ENCODE assay signal across 8 mouse cellular contexts in genomic region chr7:44983944-44984832, GRCm38 (mm10). TPM values are rescaled to one million over a fixed set of nuclear protein-coding genes. Genes with fewer than 3 reads are reported as not detected.
DNase-seq lines count a peak whose midpoint lies in the region; ATAC-seq and TF ChIP-seq lines count a peak whose summit lies in the region.

No protein-coding gene starts in this region.

- 86% methylated on average over 7 of the region's 7 CpGs for WGBS in hindbrain, embryonic 11.5 days
- WGBS in liver, postnatal 0 days (ENCODE audit: insufficient replicate concordance) = 75% methylated on average over 7 of the region's 7 CpGs

- no peak for ATAC-seq in hindbrain, embryonic 11.5 days (ENCODE audit: low FRiP score)
- ATAC-seq in liver, postnatal 0 days = no peak

- peak overlapping the region; percentile 51 for H3K27ac ChIP-seq in ES-Bruce4 (ENCODE audit: insufficient read depth, low read length)
- no peak overlapping the region for H3K27ac ChIP-seq in hindbrain, embryonic 11.5 days (ENCODE audit: low read depth, low read length)
- no peak overlapping the region; the same call in 1 of the 2 replicates for H3K27ac ChIP-seq in liver, postnatal 0 days (ENCODE audit: low read depth)

- peak overlapping the region; percentile 6; the same call in 1 of the 2 replicates for H3K4me3 ChIP-seq in ES-Bruce4 (ENCODE audit: low read depth, low read length)
- H3K4me3 ChIP-seq in hindbrain, embryonic 11.5 days (ENCODE audit: low read depth, low read length) = peak overlapping the region; percentile 97; the same call in 1 of the 2 replicates
- no peak overlapping the region for H3K4me3 ChIP-seq in liver, postnatal 0 days (ENCODE audit: low read depth, low read length)

- DNase-seq in gastrocnemius, postnatal 14 days = peak; percentile 33
- DNase-seq in gastrocnemius, postnatal 10 days = no peak
- DNase-seq in hindbrain, embryonic 11.5 days (ENCODE audit: low spot score) = no peak
- DNase-seq in liver, postnatal 0 days = no peak
- no peak for DNase-seq in frontal cortex, postnatal 14 days (ENCODE audit: low spot score in 2 of 2)
- no peak for DNase-seq in layer of hippocampus, postnatal 14 days (ENCODE audit: low spot score in 2 of 2)
- no peak for DNase-seq in urinary bladder, postnatal 10 days (ENCODE audit: low spot score)

- no peaks in the 10 kb centered on the region for H3K9me3 ChIP-seq in ES-Bruce4 (replicated peaks; ENCODE audit: control insufficient read depth, insufficient read depth, low read length, poor library complexity, severe bottlenecking)
- H3K9me3 ChIP-seq in hindbrain, embryonic 11.5 days (ENCODE audit: control insufficient read depth, low read length) = no peaks in the 10 kb centered on the region
- no peaks in the 10 kb centered on the region for H3K9me3 ChIP-seq in liver, postnatal 0 days (ENCODE audit: low read length)

- no peaks in the 10 kb centered on the region for H3K27me3 ChIP-seq in ES-Bruce4 (ENCODE audit: control insufficient read depth, insufficient read depth, low read length, poor library complexity, severe bottlenecking)
- H3K27me3 ChIP-seq in hindbrain, embryonic 11.5 days (ENCODE audit: control insufficient read depth, insufficient read depth, low read length) = no peaks in the 10 kb centered on the region
- no peaks in the 10 kb centered on the region for H3K27me3 ChIP-seq in liver, postnatal 0 days (ENCODE audit: insufficient read depth, low read length)

- H3K4me2 ChIP-seq in hindbrain, embryonic 11.5 days (replicated peaks; ENCODE audit: low read depth, low read length) = peak overlapping the region; percentile 65
- H3K4me2 ChIP-seq in liver, postnatal 0 days (ENCODE audit: low read depth, low read length) = 0 out of 2 replicates have a peak overlapping the region, but pooled peaks have one; percentile 97

- no peak for TF ChIP-seq CTCF in ES-Bruce4 (IDR thresholded peaks at IDR 0.05; ENCODE audit: low read depth, low read length)
- TF ChIP-seq CTCF in liver, postnatal 0 days (IDR thresholded peaks at IDR 0.05; ENCODE audit: low read depth) = no peak; the same call in 1 of the 2 replicates

- no peak for TF ChIP-seq EP300 in ES-Bruce4 (IDR thresholded peaks at IDR 0.05; ENCODE audit: insufficient read depth, low read depth, low read length)
- no peak for TF ChIP-seq EP300 in liver, postnatal 0 days (IDR thresholded peaks at IDR 0.05; ENCODE audit: low read depth)

- H3K4me1 ChIP-seq in ES-Bruce4 (ENCODE audit: control insufficient read depth, insufficient read depth, low read length) = peaks cover 6% of the 10 kb centered on the region
- peaks cover 3% of the 10 kb centered on the region; the same call in 1 of the 2 replicates for H3K4me1 ChIP-seq in hindbrain, embryonic 11.5 days (replicated peaks; ENCODE audit: control insufficient read depth, insufficient read depth, low read length)
- H3K4me1 ChIP-seq in liver, postnatal 0 days (ENCODE audit: insufficient read depth) = peaks cover 19% of the 10 kb centered on the region

- peak overlapping the region; percentile 99 for H3K9ac ChIP-seq in ES-Bruce4 (ENCODE audit: low read depth, poor library complexity, severe bottlenecking)
- no peak overlapping the region for H3K9ac ChIP-seq in hindbrain, embryonic 11.5 days (ENCODE audit: low read depth, low read length)
- H3K9ac ChIP-seq in liver, postnatal 0 days (replicated peaks) = no peak overlapping the region

- peaks cover 32% of the 10 kb centered on the region for H3K36me3 ChIP-seq in ES-Bruce4 (ENCODE audit: control insufficient read depth, insufficient read depth, low read length, poor library complexity, severe bottlenecking)
- H3K36me3 ChIP-seq in hindbrain, embryonic 11.5 days (ENCODE audit: control insufficient read depth, insufficient read depth, low read length) = peaks cover 22% of the 10 kb centered on the region
- H3K36me3 ChIP-seq in liver, postnatal 0 days (replicated peaks; ENCODE audit: insufficient read depth, low read length) = peaks cover 29% of the 10 kb centered on the region

- no peak for TF ChIP-seq POLR2A in ES-Bruce4 (IDR thresholded peaks at IDR 0.05; ENCODE audit: insufficient read depth, low read length)

- intact Hi-C loops in gastrocnemius, postnatal 14 days (cut with DNase I; ENCODE audit: low total_unique reads) = no loop called here

RNA-seq across cellular contexts. Expression of gene Prmt1, which starts 2.2 kb away (rescaled TPM):
- total RNA-seq in gastrocnemius, postnatal 14 days (2021) = 100 to 1,000 TPM; 144 to 227 TPM
- 100 to 1,000 TPM; 267 to 271 TPM for total RNA-seq in gastrocnemius, postnatal 10 days (2021)
- 461 and 485 TPM in 2 replicates for polyA plus RNA-seq in ES-Bruce4 (2011; ENCODE audit: insufficient read depth, insufficient read length, low read depth, missing spikeins)
- polyA plus RNA-seq in hindbrain, embryonic 11.5 days (2014; fragmentation: Nextera tagmentation; extraction: Ambion mirVana) = 249 and 259 TPM in 2 replicates
- polyA plus RNA-seq in liver, postnatal 0 days (2015; fragmentation: Nextera tagmentation; extraction: Ambion mirVana) = 73.2 and 76.8 TPM in 2 replicates
- 100 to 1,000 TPM; 163 to 195 TPM for total RNA-seq in layer of hippocampus, postnatal 14 days (2021)

RNA-seq across cellular contexts. Expression of gene Cpt1c, which starts 9.5 kb away (rescaled TPM):
- total RNA-seq in gastrocnemius, postnatal 14 days (2021) = 1 to 10 TPM; 2.3 to 2.7 TPM
- total RNA-seq in gastrocnemius, postnatal 10 days (2021) = 1 to 10 TPM; 4.4 to 5.7 TPM
- 73.3 and 84.5 TPM in 2 replicates for polyA plus RNA-seq in ES-Bruce4 (2011; ENCODE audit: insufficient read depth, insufficient read length, low read depth, missing spikeins)
- 23.4 and 23.5 TPM in 2 replicates for polyA plus RNA-seq in hindbrain, embryonic 11.5 days (2014; fragmentation: Nextera tagmentation; extraction: Ambion mirVana)
- 0.98 and 1.1 TPM in 2 replicates for polyA plus RNA-seq in liver, postnatal 0 days (2015; fragmentation: Nextera tagmentation; extraction: Ambion mirVana)
- 100 to 1,000 TPM; 115 to 116 TPM for total RNA-seq in layer of hippocampus, postnatal 14 days (2021)

RNA-seq across cellular contexts. Expression of gene Irf3, which starts 13.3 kb away (rescaled TPM):
- total RNA-seq in gastrocnemius, postnatal 14 days (2021) = 10 to 100 TPM; 20.0 to 22.2 TPM
- 10 to 100 TPM; 26.5 to 35.8 TPM for total RNA-seq in gastrocnemius, postnatal 10 days (2021)
- 56.1 and 57.5 TPM in 2 replicates for polyA plus RNA-seq in ES-Bruce4 (2011; ENCODE audit: insufficient read depth, insufficient read length, low read depth, missing spikeins)
- polyA plus RNA-seq in hindbrain, embryonic 11.5 days (2014; fragmentation: Nextera tagmentation; extraction: Ambion mirVana) = 59.6 and 63.9 TPM in 2 replicates
- polyA plus RNA-seq in liver, postnatal 0 days (2015; fragmentation: Nextera tagmentation; extraction: Ambion mirVana) = 35.9 and 38.0 TPM in 2 replicates
- total RNA-seq in layer of hippocampus, postnatal 14 days (2021) = 10 to 100 TPM; 33.8 to 46.5 TPM

RNA-seq across cellular contexts. Expression of gene Bcl2l12, which starts 14.3 kb away (rescaled TPM):
- total RNA-seq in gastrocnemius, postnatal 14 days (2021) = 10 to 100 TPM in 1 of 2 experiments, 1 to 10 TPM in 1; 10.0 to 10.6 TPM
- total RNA-seq in gastrocnemius, postnatal 10 days (2021) = 10 to 100 TPM; 10.8 to 14.0 TPM
- 41.9 and 46.8 TPM in 2 replicates for polyA plus RNA-seq in ES-Bruce4 (2011; ENCODE audit: insufficient read depth, insufficient read length, low read depth, missing spikeins)
- 54.2 and 56.8 TPM in 2 replicates for polyA plus RNA-seq in hindbrain, embryonic 11.5 days (2014; fragmentation: Nextera tagmentation; extraction: Ambion mirVana)
- 11.7 and 13.1 TPM in 2 replicates for polyA plus RNA-seq in liver, postnatal 0 days (2015; fragmentation: Nextera tagmentation; extraction: Ambion mirVana)
- 1 to 10 TPM; 2.0 to 3.9 TPM for total RNA-seq in layer of hippocampus, postnatal 14 days (2021)

RNA-seq across cellular contexts. Expression of gene Scaf1, which starts 32.0 kb away (rescaled TPM):
- 10 to 100 TPM; 35.6 to 40.1 TPM for total RNA-seq in gastrocnemius, postnatal 14 days (2021)
- total RNA-seq in gastrocnemius, postnatal 10 days (2021) = 10 to 100 TPM; 47.7 to 55.8 TPM
- 64.2 and 73.2 TPM in 2 replicates for polyA plus RNA-seq in ES-Bruce4 (2011; ENCODE audit: insufficient read depth, insufficient read length, low read depth, missing spikeins)
- polyA plus RNA-seq in hindbrain, embryonic 11.5 days (2014; fragmentation: Nextera tagmentation; extraction: Ambion mirVana) = 44.0 and 49.6 TPM in 2 replicates
- polyA plus RNA-seq in liver, postnatal 0 days (2015; fragmentation: Nextera tagmentation; extraction: Ambion mirVana) = 7.5 and 8.1 TPM in 2 replicates
- 100 to 1,000 TPM; 153 to 158 TPM for total RNA-seq in layer of hippocampus, postnatal 14 days (2021)

Comparison
In these comparisons a context has a peak if more than half of its experiments do, and no peak if none do; other contexts are left out.
1. RNA of gene Cpt1c, which starts 9.5 kb away (total RNA-seq): 115 to 116 TPM in layer of hippocampus, postnatal 14 days; 4.4 to 5.7 TPM in gastrocnemius, postnatal 10 days and 2.3 to 2.7 TPM in gastrocnemius, postnatal 14 days; every median in the first group is over 10 times any median in the second.